ENCODE assay signal across 1 mouse cellular context in genomic region chr11:115638498-115639409, GRCm38 (mm10).
TF ChIP-seq lines count a peak whose summit lies in the region.

No protein-coding gene starts in this region.

TF ChIP-seq in MEL, 35 proteins besides CTCF, POLR2A, EP300 and RAD21:
- TF ChIP-seq GATA1 (IDR thresholded peaks at IDR 0.05; ENCODE audit: low read depth, low read length) = peak; percentile 67
- no peak for TF ChIP-seq ZC3H11A (IDR thresholded peaks at IDR 0.05; ENCODE audit: low read depth, low read length)
- TF ChIP-seq ETS1 (IDR thresholded peaks at IDR 0.05; ENCODE audit: low read depth, low read length) = no peak
- no peak for TF ChIP-seq NELFE (IDR thresholded peaks at IDR 0.05; ENCODE audit: low read depth, low read length)
- 0 out of 2 replicates have a peak, but pooled peaks have one; percentile 7 for TF ChIP-seq RCOR1 (IDR thresholded peaks at IDR 0.05; ENCODE audit: low read depth, low read length)
- no peak for TF ChIP-seq CHD1 (IDR thresholded peaks at IDR 0.05; ENCODE audit: low read depth, low read length)
- TF ChIP-seq ELF1 (IDR thresholded peaks at IDR 0.05; ENCODE audit: low read depth, low read length) = peak; percentile 76
- 0 out of 2 replicates have a peak, but pooled peaks have one; percentile 49 for TF ChIP-seq SIN3A (IDR thresholded peaks at IDR 0.05; ENCODE audit: low read length)
- no peak for TF ChIP-seq MYC (IDR thresholded peaks at IDR 0.05; ENCODE audit: low read depth, low read length)
- TF ChIP-seq MAZ (IDR thresholded peaks at IDR 0.05; ENCODE audit: low read depth, low read length) = no peak
- no peak for TF ChIP-seq HCFC1 (IDR thresholded peaks at IDR 0.05; ENCODE audit: low read depth, low read length)
